Mouse (Mus musculus) kidney, adult 2 months (tissue): Measurements from ENCODE around the gene Ctnna3.

Source experiments
- CTCF ChIP-seq: fragments of 200-500 bp; conservative IDR thresholded peaks from 2 replicates; pipeline ENCODE4 v1.5.1; 2011; ENCODE audit warnings: low read depth, mild to moderate bottlenecking, control low read depth, low read length, moderate library complexity, mixed read lengths; ENCODE audit not compliant: insufficient read depth, insufficient read length
- POLR2A ChIP-seq: fragments of 200-500 bp; IDR thresholded peaks from one replicate; pipeline ENCODE4 v1.6.1; 2011; ENCODE audit warnings: low read depth, low read length, control low read depth

DNA sequence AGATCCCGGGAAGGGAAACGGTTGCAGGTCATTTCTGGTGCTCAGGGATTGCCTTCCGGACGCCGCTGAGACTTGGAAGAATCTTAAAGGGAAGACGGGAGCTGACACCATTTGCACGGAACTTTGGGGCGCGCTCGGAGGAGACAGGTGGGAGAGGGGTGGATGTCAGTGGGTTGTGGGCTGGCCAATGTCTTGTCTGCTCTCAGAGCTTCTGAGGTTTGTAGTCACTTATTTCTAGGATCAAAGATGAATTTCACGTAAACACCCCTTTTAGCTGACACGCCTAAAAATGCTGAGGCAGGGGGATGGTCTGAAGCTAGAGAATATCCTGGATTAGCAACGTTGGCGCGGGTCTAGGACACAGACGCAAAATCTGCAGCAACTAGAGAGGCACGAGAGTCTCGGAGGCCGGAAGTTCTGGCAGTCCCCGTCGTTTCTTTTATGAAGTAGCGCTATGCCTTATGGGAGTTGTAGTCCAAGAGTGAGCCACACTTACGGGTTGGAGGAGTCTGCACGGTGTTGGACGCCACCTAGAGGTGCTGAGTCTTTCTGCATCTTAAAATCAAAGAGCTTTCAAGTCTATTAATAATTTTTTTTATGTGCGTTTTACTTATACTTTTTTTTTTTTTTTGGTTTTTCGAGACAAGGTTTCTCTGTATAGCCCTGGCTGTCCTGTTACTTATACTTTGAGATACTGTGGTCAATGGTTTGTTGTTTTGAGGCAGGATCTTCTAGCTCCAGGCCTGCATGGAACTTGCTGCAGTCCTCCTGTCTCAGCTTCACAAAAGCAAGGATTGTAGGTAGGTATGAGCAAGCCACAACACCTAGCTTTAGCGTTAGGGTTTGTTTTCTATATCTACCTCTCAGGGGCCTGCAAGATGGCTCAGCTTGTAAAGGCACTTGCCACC is 47.3 kb upstream of the Ctnna3 start, which contains the start of gene Dnajc12:
- TF ChIP-seq POLR2A (peak; percentile 86), CTCF (peak; percentile 89)
